Comparison of ENCODE assay signal across 9 mouse cellular contexts in genomic region chr2:127729671-127730070, GRCm38 (mm10). TPM values are rescaled to one million over a fixed set of nuclear protein-coding genes. Genes with fewer than 3 reads are reported as not detected.
DNase-seq lines count a peak whose midpoint lies in the region; ATAC-seq and TF ChIP-seq lines count a peak whose summit lies in the region.
"Had no signal": no experiment of that assay in that cellular context is flagged by ENCODE, and none has a peak within 500 bp of the region (broad histone marks: within the 10 kb centered on the region; RNA-seq: fewer than 3 reads in every experiment).

Gene Mall, minus strand, starts transcription at chr2:127729932.

- no peak within 1 kb of the TSS for H3K27ac ChIP-seq in kidney, embryonic 16.5 days (ENCODE audit: low read length)
- H3K27ac ChIP-seq in forebrain, postnatal 0 days (ENCODE audit: low read depth, low read length): no peak within 1 kb of the TSS
- no peak within 1 kb of the TSS for H3K27ac ChIP-seq in kidney, postnatal 0 days
- H3K27ac ChIP-seq in midbrain, embryonic 15.5 days: no peak within 1 kb of the TSS

- H3K9me3 ChIP-seq in kidney, embryonic 16.5 days (ENCODE audit: low read length): no peaks in the 10 kb centered on the region
- H3K9me3 ChIP-seq in forebrain, postnatal 0 days (ENCODE audit: low read length): no peaks in the 10 kb centered on the region
- H3K9me3 ChIP-seq in kidney, postnatal 0 days (replicated peaks; ENCODE audit: low read length): no peaks in the 10 kb centered on the region
- H3K9me3 ChIP-seq in midbrain, embryonic 15.5 days: no peaks in the 10 kb centered on the region

- 1% methylated on average over 26 of the region's 26 CpGs for WGBS in kidney, embryonic 16.5 days
- WGBS in forebrain, postnatal 0 days: 2% methylated on average over 26 of the region's 26 CpGs
- WGBS in kidney, postnatal 0 days: 4% methylated on average over 26 of the region's 26 CpGs
- WGBS in midbrain, embryonic 15.5 days: 1% methylated on average over 26 of the region's 26 CpGs

- peak within 1 kb of the TSS; percentile 29; the same call in 1 of the 2 replicates for H3K9ac ChIP-seq in kidney, embryonic 16.5 days (replicated peaks; ENCODE audit: low read length)
- H3K9ac ChIP-seq in forebrain, postnatal 0 days: no peak within 1 kb of the TSS
- H3K9ac ChIP-seq in kidney, postnatal 0 days (ENCODE audit: low read depth, low read length): 0 out of 2 replicates have a peak within 1 kb of the TSS, but pooled peaks have one; percentile 29
- no peak within 1 kb of the TSS for H3K9ac ChIP-seq in midbrain, embryonic 15.5 days

- peak within 1 kb of the TSS; percentile 48 for H3K4me2 ChIP-seq in kidney, embryonic 16.5 days (replicated peaks; ENCODE audit: low read depth, low read length)
- 0 out of 2 replicates have a peak within 1 kb of the TSS, but pooled peaks have one; percentile 17 for H3K4me2 ChIP-seq in forebrain, postnatal 0 days (ENCODE audit: low read depth)
- H3K4me2 ChIP-seq in kidney, postnatal 0 days (ENCODE audit: low read length): peak within 1 kb of the TSS; percentile 54
- peak within 1 kb of the TSS; percentile 32 for H3K4me2 ChIP-seq in midbrain, embryonic 15.5 days

- H3K36me3 ChIP-seq in kidney, embryonic 16.5 days (ENCODE audit: insufficient read depth, low read length): no peaks in the 10 kb centered on the region
- no peaks in the 10 kb centered on the region for H3K36me3 ChIP-seq in forebrain, postnatal 0 days (ENCODE audit: insufficient read depth)
- H3K36me3 ChIP-seq in kidney, postnatal 0 days (ENCODE audit: insufficient read depth, low read length): no peaks in the 10 kb centered on the region
- no peaks in the 10 kb centered on the region for H3K36me3 ChIP-seq in midbrain, embryonic 15.5 days (replicated peaks)

- peak; percentile 39; the same call in 1 of the 2 replicates for ATAC-seq in kidney, embryonic 16.5 days (ENCODE audit: low FRiP score, low TSS enrichment)
- no peak for ATAC-seq in forebrain, postnatal 0 days
- ATAC-seq in kidney, postnatal 0 days (replicated peaks; ENCODE audit: low FRiP score, low read depth): no peak
- ATAC-seq in midbrain, embryonic 15.5 days (replicated peaks): no peak

- no peaks in the 10 kb centered on the region; the same call in 1 of the 2 replicates for H3K27me3 ChIP-seq in kidney, embryonic 16.5 days (ENCODE audit: insufficient read depth, low read length)
- H3K27me3 ChIP-seq in forebrain, postnatal 0 days (ENCODE audit: insufficient read depth, low read length): peaks cover 5% of the 10 kb centered on the region
- H3K27me3 ChIP-seq in kidney, postnatal 0 days (ENCODE audit: insufficient read depth, low read length): no peaks in the 10 kb centered on the region
- H3K27me3 ChIP-seq in midbrain, embryonic 15.5 days (replicated peaks): peaks cover 10% of the 10 kb centered on the region; the same call in 1 of the 2 replicates

- no peak for DNase-seq in kidney, adult 9 months
- DNase-seq in forebrain, postnatal 0 days: no peak
- DNase-seq in kidney, postnatal 0 days (ENCODE audit: low spot score): no peak
- DNase-seq in left cerebral cortex, adult 9 months (ENCODE audit: low spot score in 2 of 2): no peak
- no peak for DNase-seq in layer of hippocampus, adult 18-20 months (ENCODE audit: low spot score in 2 of 2)
- DNase-seq in testis, postnatal 14 days (ENCODE audit: low spot score): no peak

- H3K4me1 ChIP-seq in kidney, embryonic 16.5 days (ENCODE audit: insufficient read depth, low read length): peaks cover 20% of the 10 kb centered on the region
- no peaks in the 10 kb centered on the region for H3K4me1 ChIP-seq in forebrain, postnatal 0 days (ENCODE audit: insufficient read depth)
- 0 out of 2 replicates have a peak, but pooled peaks cover 9% of the 10 kb centered on the region for H3K4me1 ChIP-seq in kidney, postnatal 0 days (replicated peaks; ENCODE audit: insufficient read depth, low read length)
- peaks cover 7% of the 10 kb centered on the region for H3K4me1 ChIP-seq in midbrain, embryonic 15.5 days

- no peak for TF ChIP-seq CTCF in forebrain, postnatal 0 days (IDR thresholded peaks at IDR 0.05; ENCODE audit: low read depth)
- no peak for TF ChIP-seq CTCF in kidney, postnatal 0 days (IDR thresholded peaks at IDR 0.05; ENCODE audit: low read depth)

- H3K4me3 ChIP-seq in kidney, embryonic 16.5 days (ENCODE audit: low read length): peak within 1 kb of the TSS; percentile 33
- no peak within 1 kb of the TSS for H3K4me3 ChIP-seq in forebrain, postnatal 0 days (ENCODE audit: low read depth, low read length)
- peak within 1 kb of the TSS; percentile 9; the same call in 1 of the 2 replicates for H3K4me3 ChIP-seq in kidney, postnatal 0 days (replicated peaks; ENCODE audit: low read depth, low read length)
- no peak within 1 kb of the TSS for H3K4me3 ChIP-seq in midbrain, embryonic 15.5 days

RNA-seq across cellular contexts. Expression of gene Mall, which starts in this region (rescaled TPM):
- 2.6 and 3.5 TPM in 2 replicates for polyA plus RNA-seq in kidney, embryonic 16.5 days (2015; fragmentation: Nextera tagmentation; extraction: Ambion mirVana)
- 0.46 and 1.3 TPM in 2 replicates for total RNA-seq in forebrain, postnatal 0 days (2014; rRNA removed)
- polyA plus RNA-seq in forebrain, postnatal 0 days (2015; fragmentation: Nextera tagmentation; extraction: Ambion mirVana): 0.34 and 0.52 TPM in 2 replicates
- 2.0 and 2.2 TPM in 2 replicates for polyA plus RNA-seq in kidney, postnatal 0 days (2015; fragmentation: Nextera tagmentation; extraction: Ambion mirVana)
- 0.98 and 1.1 TPM in 2 replicates for polyA plus RNA-seq in midbrain, embryonic 15.5 days (2015; fragmentation: Nextera tagmentation; extraction: Ambion mirVana)
- 1 to 10 TPM in 1 of 2 experiments, under 1 TPM in 1; 0.87 to 1.1 TPM for total RNA-seq in layer of hippocampus, adult 18-20 months (2021)
- total RNA-seq: MEL had no signal

Comparison
In these comparisons a context has a peak if more than half of its experiments do, and no peak if none do; other contexts are left out.
1. H3K4me3 ChIP-seq: peak in kidney, embryonic 16.5 days (single experiment) and kidney, postnatal 0 days (single experiment); none in forebrain, postnatal 0 days (single experiment) and midbrain, embryonic 15.5 days (single experiment).
2. H3K9ac ChIP-seq: peak in kidney, embryonic 16.5 days (single experiment) and kidney, postnatal 0 days (single experiment); none in forebrain, postnatal 0 days (single experiment) and midbrain, embryonic 15.5 days (single experiment).
3. Peak in every context shown above with its lines, with median percentiles within 50 percentile points of each other: H3K4me2 ChIP-seq.